Mouse (Mus musculus) liver, embryonic 12.5 days (tissue): ENCODE results near the gene Igf1. TPM values are rescaled to one million over a fixed set of nuclear protein-coding genes. Genes with fewer than 3 reads are reported as not detected.

Experiments
- ATAC-seq: fragments of 200-750 bp; cut with Nextera tagmentation; 2 replicates; pipeline ENCODE4 v1.8.0; 2017; ENCODE audit warnings: moderate number of reproducible peaks, mild to moderate bottlenecking, moderate library complexity
- H3K27ac ChIP-seq: fragments of 300-500 bp; sonication (generic); 2 replicates; pipeline ENCODE4 v1.5.1; 2016; ENCODE audit warnings: mild to moderate bottlenecking
- H3K27me3 ChIP-seq: fragments of 300-500 bp; sonication (generic); replicated peaks from 2 replicates; pipeline ENCODE4 v1.6.1; 2016; ENCODE audit warnings: mild to moderate bottlenecking, moderate library complexity
- H3K36me3 ChIP-seq: fragments of 300-500 bp; sonication (generic); 2 replicates; pipeline ENCODE4 v1.6.1; 2016; ENCODE audit warnings: mild to moderate bottlenecking, moderate library complexity
- H3K4me1 ChIP-seq: fragments of 300-500 bp; sonication (generic); 2 replicates; pipeline ENCODE4 v1.6.1; 2016
- H3K4me2 ChIP-seq: fragments of 300-500 bp; sonication (generic); 2 replicates; pipeline ENCODE4 v1.6.1; 2016; ENCODE audit warnings: mild to moderate bottlenecking, moderate library complexity
- H3K4me3 ChIP-seq: fragments of 300-500 bp; sonication (generic); 2 replicates; pipeline ENCODE4 v1.5.1; 2016; ENCODE audit warnings: mild to moderate bottlenecking, moderate library complexity
- H3K9ac ChIP-seq: fragments of 300-500 bp; sonication (generic); 2 replicates; pipeline ENCODE4 v1.6.1; 2016; ENCODE audit warnings: mild to moderate bottlenecking, moderate library complexity
- H3K9me3 ChIP-seq: fragments of 300-500 bp; sonication (generic); replicated peaks from 2 replicates; pipeline ENCODE4 v1.6.1; 2016; ENCODE audit warnings: mild to moderate bottlenecking, moderate library complexity
- WGBS: fragments of 180-500 bp; shearing (Covaris S2); methylation state at CpG from one replicate; pipeline ENCODE4 v1.1.7; 2016; ENCODE audit not compliant: insufficient replicate concordance; 5-methylcytosine and 5-hydroxymethylcytosine counted together
- polyA plus RNA-seq: library from polyadenylated mRNA; unstranded; fragments of >200 nt; fragmentation: Nextera tagmentation; extraction: Ambion mirVana; gene quantifications from 2 replicates; pipeline ENCODE4 v1.2.1, GENCODE M21; 2016

Igf1 gene
- polyA plus RNA-seq, 1 experiment from 2014 or later: 11.5 TPM

DNA sequence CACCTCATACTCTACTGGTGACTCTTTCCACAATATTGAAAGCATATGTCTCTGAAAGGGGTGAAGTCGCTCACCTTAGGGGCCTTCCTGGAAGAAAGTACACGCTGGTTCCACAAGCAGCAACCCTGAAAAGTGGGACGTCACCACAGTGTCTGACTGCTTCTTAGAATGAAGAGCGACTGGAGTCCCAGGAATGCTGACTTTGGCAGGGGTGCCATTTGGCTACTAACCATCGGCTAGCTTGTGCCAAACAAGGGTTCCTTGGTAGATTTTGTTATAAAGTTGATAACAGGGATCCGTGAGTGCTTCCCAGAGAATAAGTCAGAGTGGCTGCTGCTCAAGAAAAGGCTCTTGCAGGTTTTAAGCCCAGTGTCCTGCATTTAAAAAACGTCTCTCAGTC, 4.8 kb downstream of the Igf1 start:
- Histone ChIP-seq H3K4me3 (no peak overlapping the region), H3K27ac (no peak overlapping the region), H3K4me1 (peaks cover 5% of the 10 kb centered on the region), H3K4me2 (no peak overlapping the region), H3K36me3 (no peaks in the 10 kb centered on the region), H3K27me3 (peaks cover 31% of the 10 kb centered on the region), H3K9ac (no peak overlapping the region), H3K9me3 (no peaks in the 10 kb centered on the region)
- no peak for ATAC-seq
- WGBS: 47% methylated on average over 7 of the region's 7 CpGs

DNA sequence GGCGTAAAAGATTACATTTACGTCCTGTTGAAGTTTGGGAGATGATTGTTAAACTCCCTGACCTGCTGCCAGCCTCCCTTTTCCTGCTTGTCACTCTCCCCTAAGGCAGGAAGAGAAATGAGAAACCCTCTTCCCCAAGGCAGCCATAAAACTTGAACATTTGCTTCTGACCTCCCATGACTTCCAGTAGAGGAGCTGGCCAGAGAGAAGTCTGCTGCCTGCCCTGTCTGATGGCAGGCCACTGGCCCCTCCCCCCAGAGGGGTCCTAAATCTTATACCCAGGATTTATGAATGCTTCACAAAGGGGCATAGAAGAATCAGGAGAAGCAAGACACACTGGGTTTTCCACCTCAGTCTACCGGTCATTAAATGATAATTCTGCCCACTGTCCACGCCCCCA, 5.3 kb downstream of the Igf1 start:
- no peaks in the 10 kb centered on the region for H3K36me3 ChIP-seq
- no peak overlapping the region for H3K4me2 ChIP-seq
- H3K27ac ChIP-seq: no peak overlapping the region
- WGBS: 44% methylated on average over 4 of the region's 4 CpGs
- no peaks in the 10 kb centered on the region for H3K9me3 ChIP-seq
- peaks cover 1% of the 10 kb centered on the region for H3K4me1 ChIP-seq
- no peak overlapping the region for H3K4me3 ChIP-seq
- no peak overlapping the region for H3K9ac ChIP-seq
- H3K27me3 ChIP-seq: peaks cover 27% of the 10 kb centered on the region
- no peak for ATAC-seq

- Histone ChIP-seq H3K36me3 (no peaks in the 10 kb centered on the region), H3K4me1 (no peaks in the 10 kb centered on the region), H3K4me3 (no peak overlapping the region), H3K27me3 (peaks cover 8% of the 10 kb centered on the region), H3K27ac (no peak overlapping the region), H3K4me2 (no peak overlapping the region), H3K9me3 (no peaks in the 10 kb centered on the region), H3K9ac (no peak overlapping the region)
- WGBS: 88% methylated on average over 9 of the region's 9 CpGs
- ATAC-seq: no peak
Measured at GRCm38 (mm10) chr10:87865712-87866111, 7.6 kb downstream of the Igf1 start.

DNA sequence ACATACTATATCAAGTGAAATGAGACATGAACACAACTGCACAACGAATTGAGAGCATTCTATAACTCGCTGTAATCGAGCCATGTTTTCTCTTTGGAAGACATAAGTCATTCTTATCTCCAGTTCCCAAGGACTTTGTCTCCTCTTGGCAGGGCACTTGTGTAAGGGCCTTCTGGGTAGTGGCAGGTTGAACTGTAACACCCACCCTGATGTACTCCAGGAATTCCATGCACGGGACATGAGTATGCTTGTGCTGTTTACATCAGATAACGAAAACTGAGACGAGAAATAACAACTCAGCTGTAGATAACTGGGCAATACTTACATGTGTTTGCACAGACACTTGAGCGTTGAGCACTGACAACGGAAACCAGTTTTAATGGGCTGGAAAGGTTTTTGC, 8.4 kb downstream of the Igf1 start:
- no peak overlapping the region for H3K4me3 ChIP-seq
- 60% methylated on average over 8 of the region's 8 CpGs for WGBS
- no peak for ATAC-seq
- peaks cover under 1% of the 10 kb centered on the region; the same call in 1 of the 2 replicates for H3K27me3 ChIP-seq
- H3K27ac ChIP-seq: no peak overlapping the region
- no peaks in the 10 kb centered on the region for H3K4me1 ChIP-seq
- H3K9me3 ChIP-seq: no peaks in the 10 kb centered on the region
- H3K4me2 ChIP-seq: no peak overlapping the region
- no peaks in the 10 kb centered on the region for H3K36me3 ChIP-seq
- H3K9ac ChIP-seq: no peak overlapping the region

- H3K9me3 ChIP-seq: no peaks in the 10 kb centered on the region
- no peak overlapping the region for H3K9ac ChIP-seq
- WGBS: 62% methylated on average over 2 of the region's 2 CpGs
- H3K27ac ChIP-seq: no peak overlapping the region
- no peak overlapping the region for H3K4me3 ChIP-seq
- H3K4me1 ChIP-seq: no peaks in the 10 kb centered on the region
- no peaks in the 10 kb centered on the region for H3K36me3 ChIP-seq
- no peak overlapping the region for H3K4me2 ChIP-seq
- no peaks in the 10 kb centered on the region for H3K27me3 ChIP-seq
- ATAC-seq: no peak
Measured at GRCm38 (mm10) chr10:87867217-87867616, 9.2 kb downstream of the Igf1 start.

DNA sequence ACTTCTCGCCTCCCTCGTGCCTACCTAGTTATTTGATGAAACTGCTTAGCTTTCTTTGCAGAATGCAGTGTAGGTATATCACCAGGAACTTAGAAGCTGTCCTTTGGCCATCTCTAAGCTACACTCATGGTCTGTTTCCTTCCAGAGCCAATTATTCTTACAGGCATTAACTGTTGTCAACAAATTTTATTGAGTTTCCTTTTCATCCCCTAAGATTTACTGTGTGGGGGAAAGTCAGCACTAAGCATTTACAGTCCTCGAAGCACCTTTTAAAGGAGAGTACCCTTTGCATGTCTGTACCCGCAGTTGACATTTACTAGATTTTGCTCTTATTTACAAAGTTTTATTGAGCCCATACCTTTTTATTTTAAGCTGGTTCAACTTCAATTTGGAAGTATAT, 9.6 kb downstream of the Igf1 start:
- no peaks in the 10 kb centered on the region for H3K4me1 ChIP-seq
- no peaks in the 10 kb centered on the region for H3K36me3 ChIP-seq
- no peak for ATAC-seq
- no peak overlapping the region for H3K27ac ChIP-seq
- 62% methylated on average over 4 of the region's 4 CpGs for WGBS
- no peak overlapping the region for H3K4me3 ChIP-seq
- no peaks in the 10 kb centered on the region for H3K27me3 ChIP-seq
- H3K9ac ChIP-seq: no peak overlapping the region
- H3K4me2 ChIP-seq: no peak overlapping the region
- no peaks in the 10 kb centered on the region for H3K9me3 ChIP-seq

- no peak overlapping the region for H3K27ac ChIP-seq
- ATAC-seq: no peak
- 68% methylated on average over 9 of the region's 9 CpGs for WGBS
- H3K9me3 ChIP-seq: no peaks in the 10 kb centered on the region
- no peak overlapping the region for H3K4me3 ChIP-seq
- no peak overlapping the region for H3K9ac ChIP-seq
- H3K36me3 ChIP-seq: no peaks in the 10 kb centered on the region
- H3K4me1 ChIP-seq: no peaks in the 10 kb centered on the region
- no peaks in the 10 kb centered on the region for H3K27me3 ChIP-seq
- H3K4me2 ChIP-seq: no peak overlapping the region
Measured at GRCm38 (mm10) chr10:87868349-87869053, 10.4 kb downstream of the Igf1 start.

- Histone ChIP-seq H3K4me3 (no peak overlapping the region), H3K27me3 (no peaks in the 10 kb centered on the region), H3K4me1 (no peaks in the 10 kb centered on the region), H3K9me3 (no peaks in the 10 kb centered on the region), H3K27ac (no peak overlapping the region), H3K4me2 (no peak overlapping the region), H3K9ac (no peak overlapping the region), H3K36me3 (no peaks in the 10 kb centered on the region)
- 52% methylated on average over 2 of the region's 2 CpGs for WGBS
- ATAC-seq: no peak
Measured at GRCm38 (mm10) chr10:87869151-87869550, 11.1 kb downstream of the Igf1 start.

- Histone ChIP-seq H3K36me3 (no peaks in the 10 kb centered on the region), H3K9me3 (no peaks in the 10 kb centered on the region), H3K9ac (no peak overlapping the region), H3K4me3 (no peak overlapping the region), H3K27me3 (no peaks in the 10 kb centered on the region), H3K4me2 (no peak overlapping the region), H3K4me1 (no peaks in the 10 kb centered on the region), H3K27ac (no peak overlapping the region)
- ATAC-seq: no peak
- 53% methylated on average over 1 of the region's 1 CpGs for WGBS
Measured at GRCm38 (mm10) chr10:87869691-87870090, 11.6 kb downstream of the Igf1 start.

DNA sequence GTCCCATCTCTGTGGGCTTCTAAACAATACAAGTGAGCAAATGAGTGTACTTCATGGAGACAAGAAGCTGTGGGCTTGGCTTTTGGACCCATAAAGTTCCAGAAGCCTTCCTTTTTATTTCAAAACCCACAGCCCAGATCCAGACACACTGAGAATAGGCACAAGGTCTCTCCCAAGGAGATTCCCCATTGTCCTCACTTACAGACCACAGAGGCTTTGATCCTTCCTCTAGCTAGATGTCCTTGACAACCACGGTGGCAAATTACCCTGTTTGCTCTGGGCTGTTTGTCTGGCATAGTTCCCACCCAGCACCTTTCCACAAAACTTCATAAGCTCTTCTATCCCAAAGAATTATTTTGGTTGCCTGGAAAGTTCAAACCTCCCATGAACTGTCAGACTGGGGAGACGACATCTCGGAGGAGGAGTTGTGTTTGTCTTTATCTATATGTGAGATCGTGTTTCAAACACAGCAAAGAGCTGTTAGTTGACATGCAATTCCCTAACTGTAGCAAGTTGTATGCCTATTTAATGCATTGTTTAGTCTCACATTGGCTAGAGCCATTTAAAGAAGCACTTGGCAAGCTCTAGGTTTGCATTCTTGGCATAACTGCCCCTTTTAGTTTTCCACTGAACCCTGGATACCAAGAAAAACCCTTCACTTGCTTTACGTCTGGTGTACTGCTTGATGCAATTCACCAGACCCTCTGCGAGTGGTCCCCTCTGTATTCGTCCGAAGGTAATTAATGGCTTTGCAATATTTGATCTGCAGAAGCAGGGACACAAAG, 14.0 kb downstream of the Igf1 start:
- Histone ChIP-seq H3K4me3 (no peak overlapping the region), H3K9me3 (no peaks in the 10 kb centered on the region), H3K36me3 (no peaks in the 10 kb centered on the region), H3K4me2 (no peak overlapping the region), H3K9ac (no peak overlapping the region), H3K27me3 (no peaks in the 10 kb centered on the region), H3K27ac (no peak overlapping the region), H3K4me1 (no peaks in the 10 kb centered on the region)
- 55% methylated on average over 8 of the region's 8 CpGs for WGBS
- ATAC-seq: no peak

GRCm38 (mm10) chr10:87872854-87873253, 14.8 kb downstream of the Igf1 start:
- Histone ChIP-seq H3K27me3 (no peaks in the 10 kb centered on the region), H3K4me1 (no peaks in the 10 kb centered on the region), H3K4me3 (no peak overlapping the region), H3K36me3 (no peaks in the 10 kb centered on the region), H3K9me3 (no peaks in the 10 kb centered on the region), H3K4me2 (no peak overlapping the region), H3K9ac (no peak overlapping the region), H3K27ac (no peak overlapping the region)
- 59% methylated on average over 5 of the region's 5 CpGs for WGBS
- no peak for ATAC-seq

GRCm38 (mm10) chr10:87873516-87873915, 15.5 kb downstream of the Igf1 start:
- Histone ChIP-seq H3K27me3 (no peaks in the 10 kb centered on the region), H3K4me1 (no peaks in the 10 kb centered on the region), H3K27ac (no peak overlapping the region), H3K4me2 (no peak overlapping the region), H3K9me3 (no peaks in the 10 kb centered on the region), H3K4me3 (no peak overlapping the region), H3K36me3 (no peaks in the 10 kb centered on the region), H3K9ac (no peak overlapping the region)
- no peak for ATAC-seq
- 72% methylated on average over 3 of the region's 3 CpGs for WGBS
